Mouse (Mus musculus) layer of hippocampus, adult 9-11 months (tissue): ENCODE results near the gene Mastl.

Source experiments
- DNase-seq: peaks from one replicate; pipeline ENCODE4 v3.0.0; 2022

The Mastl gene

GRCm38 (mm10) chr2:23155777-23156607, at the start of gene Mastl, which contains the start of gene Yme1l1:
Mastl (minus strand) TSS chr2:23156024.
Yme1l1 (plus strand) TSS chr2:23156369.
- DNase-seq: peak; percentile 99

- DNase-seq: no peak
These were observed 47.3 kb upstream of the Mastl start for GRCm38 (mm10) chr2:23202900-23203670.

GRCm38 (mm10) chr2:23201034-23201433, 45.2 kb upstream of the Mastl start:
- DNase-seq: no peak

- DNase-seq: peak; percentile 35
These were observed 38.5 kb upstream of the Mastl start for GRCm38 (mm10) chr2:23194366-23194765.

- no peak for DNase-seq
These were observed 16.5 kb upstream of the Mastl start for GRCm38 (mm10) chr2:23172305-23172704.

GRCm38 (mm10) chr2:23156608-23157081, 821 bp upstream of the Mastl start:
- DNase-seq: no peak

- DNase-seq: no peak
These were observed 614 bp downstream of the Mastl start for GRCm38 (mm10) chr2:23155199-23155621.

GRCm38 (mm10) chr2:23119573-23119972, 36.3 kb downstream of the Mastl start:
- no peak for DNase-seq

GRCm38 (mm10) chr2:23102266-23102665, 53.6 kb downstream of the Mastl start:
- DNase-seq: no peak

- no peak for DNase-seq
These were observed 58.8 kb downstream of the Mastl start for GRCm38 (mm10) chr2:23097028-23097427.

- no peak for DNase-seq
These were observed 63.6 kb downstream of the Mastl start for GRCm38 (mm10) chr2:23092216-23092615.

GRCm38 (mm10) chr2:23084540-23084939, 71.3 kb downstream of the Mastl start:
- DNase-seq: no peak

- DNase-seq: no peak
These were observed 77.2 kb downstream of the Mastl start for GRCm38 (mm10) chr2:23078588-23078987.

- DNase-seq: no peak
These were observed 78.1 kb downstream of the Mastl start for GRCm38 (mm10) chr2:23077693-23078092.

- no peak for DNase-seq
These were observed 79.0 kb downstream of the Mastl start for GRCm38 (mm10) chr2:23076783-23077182.

GRCm38 (mm10) chr2:23075846-23076245, 80.0 kb downstream of the Mastl start:
- DNase-seq: no peak

- DNase-seq: no peak
These were observed 84.4 kb downstream of the Mastl start for GRCm38 (mm10) chr2:23071406-23071805.

- DNase-seq: no peak
These were observed 85.3 kb downstream of the Mastl start for GRCm38 (mm10) chr2:23070491-23070890.

- DNase-seq: peak; percentile 95
These were observed 86.7 kb downstream of the Mastl start for GRCm38 (mm10) chr2:23068894-23069744.

- DNase-seq: no peak
These were observed 87.5 kb downstream of the Mastl start for GRCm38 (mm10) chr2:23068370-23068737.

GRCm38 (mm10) chr2:23067552-23068369, 88.1 kb downstream of the Mastl start, which contains the start of gene Acbd5:
Acbd5 (plus strand) TSS chr2:23068167.
- DNase-seq: peak; percentile 97
